Mouse (Mus musculus) frontal cortex, postnatal 25 days (tissue): ENCODE data around the gene Fbxw11.

Experiments
- DNase-seq, 2 experiments: peaks; one replicate each; pipeline ENCODE4 v3.0.0; 2022; ENCODE audit warnings: low spot score in 2 of 2

Fbxw11 gene

GRCm38 (mm10) chr11:32752595-32752885, 110.0 kb downstream of the Fbxw11 start:
- no peak for DNase-seq

- no peak for DNase-seq
These were observed 110.8 kb downstream of the Fbxw11 start for GRCm38 (mm10) chr11:32753358-32753757.

- no peak for DNase-seq
These were observed 120.2 kb downstream of the Fbxw11 start for GRCm38 (mm10) chr11:32762773-32763172.

- no peak for DNase-seq
These were observed 125.1 kb downstream of the Fbxw11 start for GRCm38 (mm10) chr11:32767496-32768230.

- DNase-seq = no peak
These were observed 126.3 kb downstream of the Fbxw11 start for GRCm38 (mm10) chr11:32768642-32769343.

- DNase-seq = no peak
These were observed 138.4 kb downstream of the Fbxw11 start for GRCm38 (mm10) chr11:32780747-32781536.

GRCm38 (mm10) chr11:32781633-32782404, 139.3 kb downstream of the Fbxw11 start:
- DNase-seq = no peak

- no peak for DNase-seq
These were observed 140.2 kb downstream of the Fbxw11 start for GRCm38 (mm10) chr11:32782724-32783123.

GRCm38 (mm10) chr11:32785591-32786147, 143.1 kb downstream of the Fbxw11 start:
- no peak for DNase-seq

GRCm38 (mm10) chr11:32786201-32786600, 143.7 kb downstream of the Fbxw11 start:
- DNase-seq = no peak

GRCm38 (mm10) chr11:32794759-32795445, 152.4 kb downstream of the Fbxw11 start:
- DNase-seq = no peak
